Mouse (Mus musculus) limb, embryonic 11.5 days (tissue): ENCODE data around the gene Birc5. TPM values are rescaled to one million over a fixed set of nuclear protein-coding genes. Genes with fewer than 3 reads are reported as not detected.

Experiments
- ATAC-seq: fragments of 200-750 bp; cut with Nextera tagmentation; 2 replicates; pipeline ENCODE4 v1.8.0; 2017; ENCODE audit warnings: low read depth; ENCODE audit not compliant: insufficient number of reproducible peaks, low FRiP score, low TSS enrichment
- DNase-seq: peaks from one replicate; pipeline ENCODE4 v3.0.0-alpha.2; 2015; ENCODE audit warnings: low spot score
- H3K27ac ChIP-seq: fragments of 300-500 bp; sonication (generic); replicated peaks from 2 replicates; pipeline ENCODE4 v1.5.1; 2014; ENCODE audit warnings: low read depth, mild to moderate bottlenecking, low read length
- H3K27me3 ChIP-seq: fragments of 300-500 bp; sonication (generic); 2 replicates; pipeline ENCODE4 v1.6.1; 2014; ENCODE audit warnings: mild to moderate bottlenecking, low read length, mixed read lengths; ENCODE audit not compliant: control insufficient read depth, insufficient read depth
- H3K36me3 ChIP-seq: fragments of 300-500 bp; sonication (generic); 2 replicates; pipeline ENCODE4 v1.6.1; 2014; ENCODE audit warnings: mild to moderate bottlenecking, low read length, moderate library complexity, mixed read lengths; ENCODE audit not compliant: control insufficient read depth, insufficient read depth
- H3K4me1 ChIP-seq: fragments of 300-500 bp; sonication (generic); 2 replicates; pipeline ENCODE4 v1.6.1; 2014; ENCODE audit warnings: low read length, mixed read lengths; ENCODE audit not compliant: control insufficient read depth, insufficient read depth
- H3K4me2 ChIP-seq: fragments of 300-500 bp; sonication (generic); 2 replicates; pipeline ENCODE4 v1.6.1; 2014; ENCODE audit warnings: low read depth, mild to moderate bottlenecking, moderate library complexity; ENCODE audit not compliant: severe bottlenecking
- H3K4me3 ChIP-seq: fragments of 300-500 bp; sonication (generic); 2 replicates; pipeline ENCODE4 v1.5.1; 2014; ENCODE audit warnings: low read depth, low read length
- H3K9ac ChIP-seq: fragments of 300-500 bp; sonication (generic); 2 replicates; pipeline ENCODE4 v1.6.1; 2014; ENCODE audit warnings: mild to moderate bottlenecking, low read length
- H3K9me3 ChIP-seq: fragments of 300-500 bp; sonication (generic); 2 replicates; pipeline ENCODE4 v1.6.1; 2016; ENCODE audit warnings: low read length; ENCODE audit not compliant: control insufficient read depth
- WGBS: fragments of 180-500 bp; shearing (Covaris S2); extraction: QIAGEN DNeasy Blood & Tissue Kit; methylation state at CpG from one replicate; pipeline ENCODE4 v1.1.7; 2014; 5-methylcytosine and 5-hydroxymethylcytosine counted together
- polyA plus RNA-seq: library from polyadenylated mRNA; unstranded; fragments of >200 nt; fragmentation: Nextera tagmentation; extraction: Ambion mirVana; gene quantifications from 2 replicates; pipeline ENCODE4 v1.2.1, GENCODE M21; 2014

Gene Birc5
- 400 and 435 TPM in 2 replicates for polyA plus RNA-seq

DNA sequence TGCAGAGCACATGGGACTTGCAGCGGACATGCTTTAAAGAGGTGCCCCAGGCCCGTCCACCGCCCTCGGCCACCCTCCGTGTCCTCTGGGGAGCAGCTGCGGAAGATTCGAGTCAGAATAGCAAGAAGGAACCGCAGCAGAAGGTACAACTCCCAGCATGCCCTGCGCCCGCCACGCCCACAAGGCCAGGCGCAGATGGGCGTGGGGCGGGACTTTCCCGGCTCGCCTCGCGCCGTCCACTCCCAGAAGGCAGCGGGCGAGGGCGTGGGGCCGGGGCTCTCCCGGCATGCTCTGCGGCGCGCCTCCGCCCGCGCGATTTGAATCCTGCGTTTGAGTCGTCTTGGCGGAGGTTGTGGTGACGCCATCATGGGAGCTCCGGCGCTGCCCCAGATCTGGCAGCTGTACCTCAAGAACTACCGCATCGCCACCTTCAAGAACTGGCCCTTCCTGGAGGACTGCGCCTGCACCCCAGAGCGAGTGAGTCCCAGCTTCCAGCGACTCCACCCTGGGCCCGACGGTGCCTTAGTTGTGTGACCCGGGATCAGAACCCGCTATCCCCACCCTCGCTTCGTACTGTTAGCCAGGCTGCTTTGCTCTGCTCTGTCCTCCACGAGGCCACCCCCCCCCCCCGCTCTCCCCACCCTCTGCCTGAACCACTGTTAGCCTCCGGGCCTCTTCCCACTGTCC lies at the start of gene Birc5:
Gene Birc5 (plus strand): TSS at position 267 of the 687 bp plus-strand sequence.
- peaks cover 15% of the 10 kb centered on the region for H3K36me3 ChIP-seq
- peak within 1 kb of the TSS; percentile 81 for H3K4me3 ChIP-seq
- WGBS = 0% methylated on average over 48 of the region's 51 CpGs
- no peaks in the 10 kb centered on the region for H3K27me3 ChIP-seq
- peak within 1 kb of the TSS; percentile 67 for H3K9ac ChIP-seq
- H3K4me1 ChIP-seq = peaks cover 12% of the 10 kb centered on the region
- ATAC-seq (peak; percentile 88), DNase-seq (peak; percentile 98)
- no peaks in the 10 kb centered on the region for H3K9me3 ChIP-seq
- H3K27ac ChIP-seq = peak within 1 kb of the TSS; percentile 73
- H3K4me2 ChIP-seq = peak within 1 kb of the TSS; percentile 73

DNA sequence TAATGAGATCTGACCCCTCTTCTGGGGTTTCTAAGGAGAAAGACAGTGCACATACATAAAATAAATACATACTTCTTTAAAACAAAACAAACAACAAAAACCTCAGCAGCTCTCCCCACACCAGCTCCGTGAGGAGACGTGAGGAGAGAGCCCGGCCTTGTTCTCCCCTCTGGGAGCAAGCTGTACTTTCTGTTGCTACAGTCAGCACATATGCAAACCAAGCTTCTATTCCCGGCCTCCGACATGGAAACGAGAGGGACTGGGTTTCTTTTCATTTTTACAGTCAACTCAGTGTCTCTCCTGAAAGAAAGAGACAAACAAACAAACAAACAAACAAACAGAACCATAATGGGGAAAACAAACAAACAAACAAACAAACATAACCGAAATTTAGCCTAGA lies 49.0 kb upstream of the Birc5 start:
- Histone ChIP-seq H3K27ac (no peak overlapping the region), H3K4me1 (peaks cover 3% of the 10 kb centered on the region; the same call in 1 of the 2 replicates), H3K27me3 (no peaks in the 10 kb centered on the region), H3K4me3 (no peak overlapping the region), H3K9ac (no peak overlapping the region), H3K9me3 (no peaks in the 10 kb centered on the region), H3K4me2 (no peak overlapping the region), H3K36me3 (no peaks in the 10 kb centered on the region)
- WGBS = 88% methylated on average over 7 of the region's 7 CpGs
- DNase-seq = no peak
- no peak for ATAC-seq

DNA sequence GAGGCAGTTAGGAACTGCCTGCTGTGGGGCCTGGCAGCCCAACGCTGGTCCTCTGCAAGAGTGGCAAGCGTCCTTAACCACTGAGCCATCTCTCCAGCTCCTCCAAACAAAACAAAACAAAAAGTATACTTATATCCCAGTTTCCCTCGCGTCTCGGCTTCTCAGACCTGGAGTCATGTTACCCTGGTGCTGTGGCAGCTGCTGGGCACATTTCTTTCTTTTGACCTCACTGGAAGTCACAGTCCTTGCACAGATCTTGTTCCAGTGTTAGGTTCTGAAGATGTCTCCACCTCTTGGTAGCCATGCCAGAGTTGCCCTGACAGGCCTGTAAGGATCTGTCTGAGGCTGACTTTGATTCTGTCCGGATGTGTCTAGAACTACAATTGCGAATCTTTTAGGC lies 47.4 kb upstream of the Birc5 start:
- WGBS = 69% methylated on average over 7 of the region's 7 CpGs
- DNase-seq = no peak
- no peak for ATAC-seq

DNA sequence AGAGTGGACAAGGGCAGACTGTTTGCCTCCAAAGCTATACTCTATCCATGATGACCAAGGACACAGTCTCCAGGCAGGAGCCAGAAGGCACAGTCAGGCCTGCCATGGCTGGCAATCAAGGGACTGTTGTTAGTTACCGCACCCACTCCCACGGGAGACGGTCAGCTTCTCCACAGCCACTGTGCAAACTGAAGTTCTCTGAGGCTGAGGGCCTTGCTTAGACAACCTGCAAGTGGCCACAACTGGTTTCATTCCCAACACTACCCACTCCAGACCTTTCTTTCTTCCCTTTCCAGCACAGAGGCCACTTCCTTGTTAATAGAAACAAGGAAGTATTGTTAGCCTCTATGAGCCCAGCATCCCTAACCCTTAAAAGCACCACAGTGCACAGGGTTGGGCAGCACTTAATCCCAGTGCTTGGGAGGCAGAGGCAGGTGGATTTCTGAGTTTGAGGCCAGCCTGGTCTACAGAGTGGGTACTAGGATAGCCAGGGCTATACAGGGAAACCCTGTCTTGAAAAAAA lies 45.8 kb upstream of the Birc5 start:
- Histone ChIP-seq H3K4me3 (no peak overlapping the region), H3K27me3 (no peaks in the 10 kb centered on the region), H3K27ac (no peak overlapping the region), H3K36me3 (peaks cover 2% of the 10 kb centered on the region; the same call in 1 of the 2 replicates), H3K4me2 (no peak overlapping the region), H3K4me1 (peaks cover 2% of the 10 kb centered on the region; the same call in 1 of the 2 replicates), H3K9me3 (no peaks in the 10 kb centered on the region), H3K9ac (no peak overlapping the region)
- 89% methylated on average over 3 of the region's 3 CpGs for WGBS
- ATAC-seq = no peak
- no peak for DNase-seq

More for the DNA sequence above, 47.4 kb upstream of the Birc5 start:
- H3K4me3 ChIP-seq = no peak overlapping the region
- H3K36me3 ChIP-seq = peaks cover 2% of the 10 kb centered on the region; the same call in 1 of the 2 replicates
- no peaks in the 10 kb centered on the region for H3K9me3 ChIP-seq
- peaks cover 3% of the 10 kb centered on the region; the same call in 1 of the 2 replicates for H3K4me1 ChIP-seq
- no peak overlapping the region for H3K9ac ChIP-seq
- no peaks in the 10 kb centered on the region for H3K27me3 ChIP-seq
- no peak overlapping the region for H3K27ac ChIP-seq
- H3K4me2 ChIP-seq = no peak overlapping the region

DNA sequence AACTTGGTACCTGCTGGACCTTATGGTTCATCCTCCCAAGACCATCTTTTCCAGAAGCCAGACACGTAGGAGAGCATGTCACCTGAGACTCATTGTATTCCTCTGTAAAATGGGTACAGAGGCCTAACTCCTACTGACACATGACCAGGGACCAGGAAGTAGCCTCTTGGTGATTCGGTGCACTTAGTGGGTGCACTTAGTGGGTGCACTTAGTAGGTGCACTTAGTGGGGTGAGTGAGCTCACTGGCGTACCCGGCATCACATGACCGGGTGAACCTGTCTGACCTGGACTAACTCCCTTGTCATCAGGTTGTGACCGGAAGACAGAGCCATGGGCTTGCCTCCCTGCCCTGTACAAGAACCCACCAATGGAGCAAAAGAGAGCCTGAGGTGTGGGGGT lies 42.3 kb upstream of the Birc5 start:
- no peak for ATAC-seq
- Histone ChIP-seq H3K4me1 (peaks cover 10% of the 10 kb centered on the region), H3K27me3 (no peaks in the 10 kb centered on the region), H3K4me3 (no peak overlapping the region), H3K9ac (no peak overlapping the region), H3K9me3 (no peaks in the 10 kb centered on the region), H3K4me2 (no peak overlapping the region), H3K36me3 (peaks cover 2% of the 10 kb centered on the region; the same call in 1 of the 2 replicates), H3K27ac (no peak overlapping the region)
- WGBS = 92% methylated on average over 6 of the region's 6 CpGs
- DNase-seq = no peak

DNA sequence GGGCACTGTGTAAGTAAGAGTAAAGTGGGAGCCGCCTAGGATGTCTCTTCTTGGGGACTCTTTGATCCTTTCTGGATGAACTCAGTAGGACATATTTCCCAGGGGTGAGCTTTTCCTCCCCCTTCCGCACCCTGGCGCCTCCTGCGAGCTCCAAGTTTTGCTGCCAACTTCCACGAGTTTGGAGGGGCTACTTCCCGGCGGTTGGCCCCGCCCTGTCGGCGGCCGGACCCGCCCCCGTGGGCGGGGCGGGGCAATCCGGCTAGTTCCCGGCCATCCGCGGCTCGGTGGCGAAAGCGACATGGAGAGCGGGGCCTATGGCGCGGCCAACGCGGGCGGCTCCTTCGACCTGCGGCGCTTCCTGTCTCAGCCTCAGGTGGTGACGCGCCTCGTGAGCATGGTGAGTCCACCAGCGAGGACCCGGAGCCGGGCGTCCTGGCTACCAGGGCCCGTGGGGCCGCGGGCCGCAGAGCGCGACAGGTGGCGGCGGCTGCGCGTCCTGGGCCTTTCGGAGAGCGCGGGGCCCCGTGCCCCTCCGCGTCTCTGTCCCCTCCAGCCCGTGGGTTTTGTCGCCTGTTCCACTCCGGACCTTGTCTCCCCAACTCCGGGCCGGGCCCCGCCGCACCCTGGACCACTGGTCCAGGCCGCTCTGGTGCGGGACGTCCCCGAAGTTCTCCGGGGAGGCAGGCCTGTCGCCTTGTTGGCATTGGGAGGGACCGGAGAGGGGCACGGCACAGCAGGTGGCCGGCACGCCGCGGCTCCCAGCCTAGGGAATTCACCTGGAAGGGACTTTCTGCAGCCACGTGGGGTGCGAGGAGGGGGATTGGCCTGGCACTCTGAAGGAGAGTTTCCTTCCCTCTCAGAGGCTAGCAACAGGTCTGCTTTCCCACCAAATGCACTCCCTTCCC lies 39.4 kb upstream of the Birc5 start, which contains the start of the genes Gm20708 and Syngr2:
Gene Gm20708 (plus strand): TSS at position 262 of the 905 bp plus-strand sequence.
Gene Syngr2 (plus strand): TSS at position 262 of the 905 bp plus-strand sequence.
- ATAC-seq (peak; percentile 45; the same call in 1 of the 2 replicates), DNase-seq (peak; percentile 83)
- H3K9me3 ChIP-seq = no peaks in the 10 kb centered on the region
- H3K9ac ChIP-seq = peak within 1 kb of the TSS; percentile 43; the same call in 1 of the 2 replicates
- no peaks in the 10 kb centered on the region for H3K27me3 ChIP-seq
- H3K4me2 ChIP-seq = peak within 1 kb of the TSS; percentile 99
- WGBS = under 1% methylated on average over 73 of the region's 75 CpGs
- peak within 1 kb of the TSS; percentile 62 for H3K4me3 ChIP-seq
- H3K4me1 ChIP-seq = peaks cover 10% of the 10 kb centered on the region
- peaks cover 20% of the 10 kb centered on the region for H3K36me3 ChIP-seq
- no peak within 1 kb of the TSS for H3K27ac ChIP-seq

DNA sequence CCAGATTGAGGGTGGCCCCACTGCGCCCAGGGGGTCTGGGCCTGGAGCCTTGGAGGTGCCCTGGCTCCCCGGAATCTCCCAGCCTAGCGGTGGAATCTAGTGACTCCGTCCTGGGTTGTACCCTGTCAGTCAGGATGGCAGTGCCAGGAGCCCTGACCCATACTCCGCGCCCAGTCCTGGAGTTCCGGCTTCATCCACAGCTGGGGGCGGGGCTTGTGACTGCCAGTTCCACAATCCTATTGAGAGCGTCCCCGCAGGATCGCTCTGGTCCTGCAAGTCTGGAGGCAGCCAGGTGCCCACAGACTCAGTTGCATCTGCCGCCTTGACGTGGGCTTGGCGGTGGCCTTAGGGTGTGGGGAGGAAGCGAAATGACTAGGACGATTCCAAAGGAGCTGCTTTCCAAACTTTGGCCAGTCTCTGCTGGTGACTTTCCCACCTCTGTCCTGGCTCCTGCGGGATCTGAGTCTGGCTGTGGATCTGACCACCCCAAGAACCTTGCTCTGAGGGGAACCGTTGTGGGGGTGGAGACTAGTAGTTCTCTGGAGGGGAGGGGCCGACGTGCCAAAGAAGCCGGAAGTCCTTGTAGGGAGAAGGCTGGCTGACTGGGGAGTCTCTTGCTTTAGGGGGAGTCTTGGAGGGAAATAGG lies 38.5 kb upstream of the Birc5 start:
- peak overlapping the region; percentile 62 for H3K4me3 ChIP-seq
- H3K9me3 ChIP-seq = no peaks in the 10 kb centered on the region
- no peaks in the 10 kb centered on the region for H3K27me3 ChIP-seq
- H3K36me3 ChIP-seq = peaks cover 23% of the 10 kb centered on the region
- H3K9ac ChIP-seq = peak overlapping the region; percentile 43; the same call in 1 of the 2 replicates
- peaks cover 10% of the 10 kb centered on the region for H3K4me1 ChIP-seq
- DNase-seq (peak; percentile 88), ATAC-seq (peak; percentile 77)
- no peak overlapping the region for H3K27ac ChIP-seq
- H3K4me2 ChIP-seq = peak overlapping the region; percentile 99
- under 1% methylated on average over 21 of the region's 21 CpGs for WGBS
